Mouse (Mus musculus): ENCODE data around the gene Rdh1.

GRCm38 (mm10) chr10:127712736-127713135 is 46.8 kb upstream of the Rdh1 start:
- TF ChIP-seq CTCF (IDR thresholded peaks at IDR 0.05) = no peak
- TF ChIP-seq EP300 (IDR thresholded peaks at IDR 0.05) = no peak

Measured in lung, postnatal 0 days (tissue).